Mouse (Mus musculus): ENCODE results near the gene Tex44. TPM values are rescaled to one million over a fixed set of nuclear protein-coding genes. Genes with fewer than 3 reads are reported as not detected.

Tex44 gene
- polyA plus RNA-seq, 1 experiment from 2014 or later: not detected

DNA sequence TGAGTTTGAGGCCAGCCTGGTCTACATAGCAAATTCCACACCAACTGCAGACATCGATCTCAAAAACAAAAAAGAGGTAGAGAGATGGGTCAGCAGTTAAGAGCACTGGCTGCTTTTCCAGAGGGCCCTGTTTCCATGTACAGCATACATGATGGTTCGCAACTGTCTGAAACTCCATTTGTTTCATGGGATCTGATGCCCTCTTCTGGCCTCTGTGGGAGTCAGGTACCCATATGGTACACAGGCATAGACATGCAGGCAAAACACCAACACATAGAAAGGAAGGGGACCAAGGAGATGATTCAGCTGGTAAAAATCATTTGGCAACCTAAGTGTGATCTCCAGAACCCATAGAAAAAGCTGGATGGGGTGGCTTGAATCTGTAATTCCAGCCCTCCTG is 12.4 kb downstream of the Tex44 start:
- 78% methylated on average over 2 of the region's 2 CpGs for WGBS
- Histone ChIP-seq H3K27ac (replicated peaks) (peak overlapping the region; percentile 100), H3K9ac (no peak overlapping the region), H3K4me3 (no peak overlapping the region), H3K4me1 (peaks cover 83% of the 10 kb centered on the region), H3K9me3 (no peaks in the 10 kb centered on the region), H3K4me2 (no peak overlapping the region), H3K27me3 (replicated peaks) (no peaks in the 10 kb centered on the region), H3K36me3 (no peaks in the 10 kb centered on the region)
- no peak for ATAC-seq (ENCODE audit: extremely low read depth, insufficient number of reproducible peaks, low FRiP score, low TSS enrichment)

GRCm38 (mm10) chr1:86439487-86440170 is 13.5 kb downstream of the Tex44 start:
- no peak overlapping the region for H3K4me3 ChIP-seq
- no peaks in the 10 kb centered on the region for H3K27me3 ChIP-seq (replicated peaks)
- 7% methylated on average over 8 of the region's 8 CpGs for WGBS
- peaks cover 84% of the 10 kb centered on the region for H3K4me1 ChIP-seq
- H3K27ac ChIP-seq (replicated peaks): peak overlapping the region; percentile 100
- peak overlapping the region; percentile 93 for H3K4me2 ChIP-seq
- H3K9me3 ChIP-seq: no peaks in the 10 kb centered on the region
- no peak for ATAC-seq (ENCODE audit: extremely low read depth, insufficient number of reproducible peaks, low FRiP score, low TSS enrichment)
- peak overlapping the region; percentile 70 for H3K9ac ChIP-seq
- H3K36me3 ChIP-seq: no peaks in the 10 kb centered on the region

GRCm38 (mm10) chr1:86440171-86440886 is 14.2 kb downstream of the Tex44 start:
- no peaks in the 10 kb centered on the region for H3K27me3 ChIP-seq (replicated peaks)
- ATAC-seq (ENCODE audit: extremely low read depth, insufficient number of reproducible peaks, low FRiP score, low TSS enrichment): peak; percentile 61
- no peaks in the 10 kb centered on the region for H3K36me3 ChIP-seq
- H3K4me2 ChIP-seq: peak overlapping the region; percentile 93
- peak overlapping the region; percentile 56 for H3K4me3 ChIP-seq
- 5% methylated on average over 18 of the region's 18 CpGs for WGBS
- peak overlapping the region; percentile 88 for H3K9ac ChIP-seq
- H3K9me3 ChIP-seq: no peaks in the 10 kb centered on the region
- peaks cover 77% of the 10 kb centered on the region for H3K4me1 ChIP-seq
- H3K27ac ChIP-seq (replicated peaks): peak overlapping the region; percentile 100

DNA sequence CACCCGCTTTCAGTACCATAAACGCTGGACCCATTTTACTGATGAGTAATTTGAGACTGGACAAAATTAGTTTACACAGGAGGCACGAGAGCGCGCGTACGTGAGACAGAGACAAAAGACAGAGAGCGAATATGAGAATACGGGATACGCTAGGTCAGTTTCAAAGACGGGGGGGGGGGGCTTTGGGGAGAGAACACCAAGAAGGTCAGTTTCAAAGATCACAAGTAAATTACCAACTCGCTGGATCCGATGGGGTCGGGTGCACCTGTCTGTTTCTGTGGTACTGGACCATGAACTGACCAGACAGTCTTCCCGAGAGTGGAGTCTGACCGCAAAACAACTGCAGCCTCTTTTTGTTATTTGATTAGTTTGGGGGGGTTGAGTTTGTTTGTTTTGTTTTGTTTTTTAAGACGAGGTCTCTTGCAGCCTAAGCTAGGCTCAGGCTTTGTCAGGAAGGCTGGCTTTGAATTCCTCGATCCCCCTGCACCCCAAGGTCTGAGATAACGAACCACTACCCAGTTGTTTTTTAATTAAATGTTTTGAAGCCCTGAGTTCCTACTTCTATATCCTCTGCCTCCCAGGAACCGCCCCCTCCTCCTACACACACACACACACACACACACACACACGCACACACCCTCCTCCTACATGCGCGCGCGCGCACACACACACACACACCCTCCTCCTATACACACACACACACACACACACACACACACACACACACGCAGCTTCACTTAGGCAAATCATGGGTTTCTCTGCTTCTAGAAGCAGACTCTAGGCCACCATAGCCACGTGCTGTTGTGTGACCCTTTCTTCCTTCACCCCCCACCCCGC is 15.0 kb downstream of the Tex44 start:
- 2% methylated on average over 24 of the region's 29 CpGs for WGBS
- H3K4me1 ChIP-seq: peaks cover 69% of the 10 kb centered on the region
- H3K27me3 ChIP-seq (replicated peaks): no peaks in the 10 kb centered on the region
- H3K9me3 ChIP-seq: no peaks in the 10 kb centered on the region
- no peak for ATAC-seq (ENCODE audit: extremely low read depth, insufficient number of reproducible peaks, low FRiP score, low TSS enrichment)
- peak overlapping the region; percentile 100 for H3K27ac ChIP-seq (replicated peaks)
- H3K36me3 ChIP-seq: no peaks in the 10 kb centered on the region
- H3K4me2 ChIP-seq: peak overlapping the region; percentile 93
- peak overlapping the region; percentile 88 for H3K9ac ChIP-seq
- H3K4me3 ChIP-seq: peak overlapping the region; percentile 56

DNA sequence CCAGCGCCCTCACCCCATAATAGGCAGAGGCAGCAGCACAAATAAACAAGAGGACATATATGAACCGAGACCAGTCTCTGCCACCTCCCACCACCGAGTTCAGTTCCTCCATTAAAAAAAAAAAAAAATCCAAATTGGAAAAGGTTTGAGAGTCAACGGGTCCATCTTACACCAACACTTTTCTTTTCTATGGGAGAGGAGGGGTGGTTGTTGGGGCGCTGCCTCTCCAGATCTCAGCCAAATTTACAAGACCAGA is 15.5 kb downstream of the Tex44 start:
- Histone ChIP-seq H3K27ac (replicated peaks) (peak overlapping the region; percentile 100), H3K9me3 (no peaks in the 10 kb centered on the region), H3K4me2 (peak overlapping the region; percentile 93), H3K36me3 (no peaks in the 10 kb centered on the region), H3K9ac (peak overlapping the region; percentile 88), H3K27me3 (replicated peaks) (no peaks in the 10 kb centered on the region), H3K4me3 (peak overlapping the region; percentile 56), H3K4me1 (peaks cover 64% of the 10 kb centered on the region)
- ATAC-seq (ENCODE audit: extremely low read depth, insufficient number of reproducible peaks, low FRiP score, low TSS enrichment): no peak
- WGBS: 0% methylated on average over 5 of the region's 5 CpGs

GRCm38 (mm10) chr1:86441980-86442831 is 16.1 kb downstream of the Tex44 start:
- WGBS: under 1% methylated on average over 81 of the region's 81 CpGs
- Histone ChIP-seq H3K4me3 (peak overlapping the region; percentile 56), H3K9me3 (no peaks in the 10 kb centered on the region), H3K4me1 (peaks cover 62% of the 10 kb centered on the region), H3K27me3 (replicated peaks) (no peaks in the 10 kb centered on the region), H3K36me3 (no peaks in the 10 kb centered on the region), H3K27ac (replicated peaks) (peak overlapping the region; percentile 100), H3K4me2 (peak overlapping the region; percentile 93), H3K9ac (peak overlapping the region; percentile 88)
- ATAC-seq (ENCODE audit: extremely low read depth, insufficient number of reproducible peaks, low FRiP score, low TSS enrichment): peak; percentile 56

DNA sequence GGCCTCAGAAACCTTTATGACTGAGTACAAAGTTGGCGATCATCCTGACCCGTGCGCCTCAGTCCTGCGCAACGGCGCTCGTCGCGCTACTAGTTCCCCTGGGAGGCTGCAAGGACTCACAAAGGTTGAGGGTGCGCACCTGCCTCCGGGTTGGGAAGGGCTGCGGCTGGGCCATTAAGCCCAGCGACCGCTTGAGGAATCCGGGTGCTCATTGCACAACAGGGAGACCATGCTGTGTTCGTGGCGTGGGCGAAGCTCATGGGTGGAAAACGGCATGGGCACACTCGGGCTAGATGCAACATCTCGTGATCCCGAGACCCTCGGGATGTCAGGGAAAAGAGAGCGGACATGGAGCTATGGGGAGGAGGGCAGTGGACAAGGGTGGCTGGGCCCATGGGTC is 16.7 kb downstream of the Tex44 start:
- no peak for ATAC-seq (ENCODE audit: extremely low read depth, insufficient number of reproducible peaks, low FRiP score, low TSS enrichment)
- Histone ChIP-seq H3K27ac (replicated peaks) (peak overlapping the region; percentile 100), H3K9me3 (no peaks in the 10 kb centered on the region), H3K4me1 (peaks cover 62% of the 10 kb centered on the region), H3K36me3 (no peaks in the 10 kb centered on the region), H3K4me2 (peak overlapping the region; percentile 93), H3K9ac (peak overlapping the region; percentile 88), H3K4me3 (peak overlapping the region; percentile 56), H3K27me3 (replicated peaks) (no peaks in the 10 kb centered on the region)
- WGBS: 5% methylated on average over 24 of the region's 24 CpGs

GRCm38 (mm10) chr1:86443386-86444172 is 17.4 kb downstream of the Tex44 start:
- H3K4me3 ChIP-seq: no peak overlapping the region
- H3K4me1 ChIP-seq: peaks cover 62% of the 10 kb centered on the region
- no peaks in the 10 kb centered on the region for H3K27me3 ChIP-seq (replicated peaks)
- no peak for ATAC-seq (ENCODE audit: extremely low read depth, insufficient number of reproducible peaks, low FRiP score, low TSS enrichment)
- peak overlapping the region; percentile 100 for H3K27ac ChIP-seq (replicated peaks)
- no peaks in the 10 kb centered on the region for H3K36me3 ChIP-seq
- no peaks in the 10 kb centered on the region for H3K9me3 ChIP-seq
- peak overlapping the region; percentile 93 for H3K4me2 ChIP-seq
- 55% methylated on average over 8 of the region's 8 CpGs for WGBS
- H3K9ac ChIP-seq: peak overlapping the region; percentile 88

DNA sequence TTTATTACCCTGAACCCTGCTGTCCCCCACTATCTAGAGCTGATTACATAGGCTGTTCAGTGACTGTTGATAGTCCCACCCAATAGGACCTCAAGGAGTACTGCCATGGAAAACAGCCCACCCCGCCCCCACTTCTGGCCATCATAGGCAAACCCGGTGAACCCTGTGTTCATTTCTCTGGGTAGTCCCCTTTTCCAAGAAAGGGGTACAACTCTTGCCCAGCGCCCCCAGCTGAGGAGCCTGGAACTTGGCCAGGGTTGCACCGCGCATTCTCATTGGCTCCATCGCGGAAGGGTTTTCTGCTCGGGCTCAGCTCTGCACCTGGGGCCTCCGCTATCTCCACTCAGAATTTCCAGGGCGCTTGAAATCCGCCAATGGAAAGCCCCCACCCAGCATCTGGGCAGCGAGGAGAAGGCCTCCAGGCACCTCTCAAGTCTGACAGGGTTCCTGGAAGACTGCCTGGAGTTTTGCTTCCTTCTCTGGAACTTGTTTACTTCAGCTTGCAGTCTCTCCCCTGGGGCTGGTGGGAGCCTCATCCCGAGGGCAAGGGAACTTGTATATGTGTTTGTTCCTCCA is 21.6 kb downstream of the Tex44 start:
- peak overlapping the region; percentile 47 for H3K4me2 ChIP-seq
- peak overlapping the region; percentile 73 for H3K9ac ChIP-seq
- H3K9me3 ChIP-seq: no peaks in the 10 kb centered on the region
- no peaks in the 10 kb centered on the region for H3K27me3 ChIP-seq (replicated peaks)
- no peaks in the 10 kb centered on the region for H3K36me3 ChIP-seq
- ATAC-seq (ENCODE audit: extremely low read depth, insufficient number of reproducible peaks, low FRiP score, low TSS enrichment): no peak
- H3K27ac ChIP-seq (replicated peaks): peak overlapping the region; percentile 87
- 28% methylated on average over 13 of the region's 13 CpGs for WGBS
- H3K4me1 ChIP-seq: peaks cover 30% of the 10 kb centered on the region
- H3K4me3 ChIP-seq: no peak overlapping the region

GRCm38 (mm10) chr1:86448272-86448671 is 22.1 kb downstream of the Tex44 start:
- H3K27me3 ChIP-seq (replicated peaks): no peaks in the 10 kb centered on the region

More at GRCm38 (mm10) chr1:86448272-86448671, 22.1 kb downstream of the Tex44 start:
- Histone ChIP-seq H3K9ac (peak overlapping the region; percentile 73), H3K27ac (replicated peaks) (peak overlapping the region; percentile 87), H3K36me3 (no peaks in the 10 kb centered on the region), H3K9me3 (no peaks in the 10 kb centered on the region), H3K4me2 (no peak overlapping the region), H3K4me1 (peaks cover 24% of the 10 kb centered on the region), H3K4me3 (no peak overlapping the region)
- no peak for ATAC-seq (ENCODE audit: extremely low read depth, insufficient number of reproducible peaks, low FRiP score, low TSS enrichment)
- WGBS: 19% methylated on average over 4 of the region's 4 CpGs
